Mouse (Mus musculus) neural tube, embryonic 10.5 days (tissue): Measurements from ENCODE around the gene E2f8.

Experiments used
- DNase-seq: peaks from one replicate; pipeline ENCODE4 v3.0.0-alpha.2; 2017; ENCODE audit warnings: low spot score; ENCODE audit errors: extremely low spot score

Gene E2f8

GRCm38 (mm10) chr7:48858257-48858656, 23.1 kb downstream of the E2f8 start:
- no peak for DNase-seq

DNA sequence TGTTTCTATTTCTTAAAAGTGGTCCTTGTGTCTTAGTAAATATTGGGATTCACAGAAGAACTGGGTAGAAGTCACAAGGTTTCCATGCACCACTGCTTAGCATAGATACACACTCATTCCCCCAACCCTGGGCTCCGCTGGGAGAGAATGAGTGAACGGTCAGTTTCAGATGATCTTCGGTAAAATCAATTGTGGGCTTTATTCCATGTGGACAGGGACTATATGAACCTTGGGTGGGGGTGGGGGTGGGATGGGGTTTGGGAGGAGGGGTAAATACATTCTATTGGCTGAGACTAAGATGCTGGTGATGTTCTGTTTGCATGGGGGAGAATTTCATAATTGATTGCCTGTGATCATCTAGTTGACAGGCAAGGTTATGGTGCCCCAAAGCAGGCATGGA, 25.9 kb downstream of the E2f8 start:
- no peak for DNase-seq

GRCm38 (mm10) chr7:48853496-48853895, 27.9 kb downstream of the E2f8 start:
- no peak for DNase-seq

DNA sequence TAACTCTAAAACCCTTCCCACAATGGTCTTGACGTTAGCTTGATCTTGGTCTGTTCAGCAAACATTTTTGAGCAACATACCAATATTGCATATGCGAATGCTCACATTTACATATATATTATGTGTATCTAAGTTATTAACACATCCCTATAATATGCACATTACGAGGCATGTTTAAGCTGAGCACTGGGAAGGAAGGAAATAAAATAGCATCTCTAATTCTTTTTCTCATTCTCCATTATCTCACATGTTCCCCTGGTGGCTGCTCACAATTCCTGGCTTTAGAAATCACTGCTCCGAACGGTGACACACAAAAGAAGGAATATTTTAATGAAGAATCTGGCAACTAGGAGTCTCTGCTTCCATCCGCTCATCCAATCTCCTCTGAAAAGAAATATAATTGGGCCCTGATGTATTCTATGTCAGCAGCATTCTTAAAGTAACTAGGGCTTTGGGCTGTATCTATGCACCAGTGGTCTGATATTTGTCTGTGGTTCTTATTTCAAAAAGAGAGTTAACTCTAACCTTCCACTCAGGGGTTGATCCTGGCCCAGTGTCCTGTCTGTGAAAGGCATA, 29.8 kb downstream of the E2f8 start:
- no peak for DNase-seq

DNA sequence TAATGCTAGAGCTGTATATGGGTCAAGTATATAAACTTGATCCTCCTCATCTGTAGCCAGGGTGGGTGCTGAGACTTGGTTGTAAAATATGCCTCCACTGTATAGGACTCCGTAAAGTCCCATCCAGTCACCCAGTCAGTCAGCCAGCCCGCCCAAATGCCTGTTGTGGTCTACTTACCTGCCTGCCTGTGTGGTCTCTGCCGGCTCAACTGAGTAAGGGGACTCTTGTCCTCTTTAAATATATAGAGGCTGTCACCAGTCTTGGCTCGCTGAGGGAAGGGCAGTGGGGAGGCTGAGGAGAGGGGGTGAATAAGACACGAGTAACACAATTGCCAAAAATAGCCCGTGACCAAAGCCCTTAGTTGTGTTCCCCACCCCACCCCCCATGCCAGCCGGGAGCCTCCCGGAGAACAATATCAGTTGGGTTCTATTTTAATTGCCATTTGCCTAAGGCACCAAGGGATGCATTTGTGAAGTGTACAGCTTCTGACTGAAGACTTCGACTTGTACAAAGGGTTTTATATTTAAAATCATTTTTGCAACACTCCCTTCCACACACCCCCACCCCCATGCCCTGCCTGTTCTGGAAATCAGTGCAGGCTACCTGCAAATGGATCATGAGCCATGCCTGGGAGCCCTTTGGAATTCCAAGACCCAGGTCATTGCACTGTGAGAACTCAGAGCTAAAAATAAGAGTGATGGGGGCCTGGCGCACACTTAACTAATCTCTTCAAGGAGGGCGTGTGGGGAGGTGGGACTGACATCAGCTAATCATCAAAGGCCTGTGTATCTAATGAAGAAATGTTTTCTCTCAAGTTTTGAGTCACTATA, 33.4 kb downstream of the E2f8 start, which contains the start of gene Csrp3:
Gene Csrp3, minus strand, starts transcription at position 214 of the 831 bp plus-strand sequence.
- DNase-seq = no peak

GRCm38 (mm10) chr7:48846755-48847154, 34.6 kb downstream of the E2f8 start:
- no peak for DNase-seq

GRCm38 (mm10) chr7:48845213-48845973, 36.0 kb downstream of the E2f8 start:
- DNase-seq = no peak

GRCm38 (mm10) chr7:48843541-48843940, 37.9 kb downstream of the E2f8 start:
- DNase-seq = no peak

DNA sequence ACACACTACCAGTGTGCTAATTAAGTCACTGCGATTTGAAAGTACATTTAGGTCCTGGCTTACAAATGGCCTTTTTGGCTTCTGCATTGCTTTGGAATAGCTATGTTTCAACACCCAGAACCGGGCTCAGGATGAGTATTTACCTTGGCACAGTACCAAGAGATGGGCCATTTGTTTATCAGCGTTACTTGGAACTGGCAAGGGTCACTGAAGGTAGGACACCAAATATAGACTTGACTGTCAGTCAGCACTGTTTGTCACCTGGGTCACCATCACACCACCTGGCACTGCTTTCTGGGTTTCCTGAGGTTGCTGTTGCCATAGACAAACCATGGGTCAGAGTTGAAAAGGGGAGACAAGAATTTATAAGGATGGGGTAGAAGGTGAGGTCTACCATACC, 39.0 kb downstream of the E2f8 start:
- DNase-seq = no peak

GRCm38 (mm10) chr7:48841538-48841937, 39.9 kb downstream of the E2f8 start:
- DNase-seq = no peak

DNA sequence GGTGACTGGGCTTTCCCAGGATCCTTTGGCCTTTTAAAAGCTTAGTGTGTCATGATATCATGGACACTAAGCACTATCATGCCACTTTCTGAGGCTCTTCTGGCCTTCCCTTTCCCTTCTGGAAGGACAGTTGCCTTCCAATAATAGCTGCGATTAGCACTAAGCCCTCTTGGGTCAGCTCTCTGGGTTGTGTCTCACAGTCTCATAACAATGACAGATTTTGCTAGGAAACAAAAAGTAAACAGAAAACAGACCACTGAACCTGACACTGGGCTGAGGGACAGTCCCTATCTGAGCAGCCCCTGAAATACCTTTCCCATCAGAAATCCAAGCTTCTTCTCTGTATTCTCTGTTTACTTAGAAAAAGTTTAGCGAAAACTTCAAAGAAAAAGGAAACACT, 40.9 kb downstream of the E2f8 start:
- DNase-seq = no peak

DNA sequence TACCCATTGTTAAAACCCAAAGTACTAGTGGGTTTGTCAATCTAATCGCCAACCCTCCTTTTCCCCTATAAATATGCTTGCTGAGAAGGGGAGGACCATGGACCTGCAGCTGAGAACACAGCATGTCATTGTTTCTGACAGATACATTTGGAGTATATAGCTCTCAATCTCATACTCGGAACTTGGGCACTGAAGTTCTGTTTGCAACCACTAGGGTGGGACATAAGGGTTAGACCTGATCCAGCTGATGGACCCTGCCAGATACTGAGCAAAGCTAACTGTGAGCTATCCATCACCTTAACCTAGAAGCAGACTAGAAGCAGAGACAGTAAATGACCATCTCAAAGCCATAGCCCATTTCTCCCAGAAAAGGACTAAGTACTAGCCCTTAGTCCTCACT, 43.0 kb downstream of the E2f8 start:
- DNase-seq = no peak

DNA sequence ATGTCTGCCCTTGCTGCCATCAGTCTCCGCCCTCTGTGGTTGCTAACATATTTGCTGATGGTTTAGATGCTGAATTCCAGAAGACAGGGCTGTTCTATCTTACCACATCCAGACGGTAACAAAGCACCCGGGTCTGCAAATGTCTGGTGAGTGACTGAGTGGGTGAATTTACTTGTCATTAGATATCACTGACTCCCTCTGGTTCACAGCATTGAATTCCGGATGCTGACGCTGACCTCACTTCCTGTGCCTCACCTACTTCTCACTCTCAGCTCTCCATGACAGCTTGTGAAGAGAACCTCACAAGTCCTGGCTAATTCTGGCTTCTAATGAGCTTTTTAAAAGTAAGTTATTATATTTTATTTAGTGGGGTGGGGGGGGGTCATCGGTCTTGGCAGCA, 44.4 kb downstream of the E2f8 start:
- DNase-seq = no peak

DNA sequence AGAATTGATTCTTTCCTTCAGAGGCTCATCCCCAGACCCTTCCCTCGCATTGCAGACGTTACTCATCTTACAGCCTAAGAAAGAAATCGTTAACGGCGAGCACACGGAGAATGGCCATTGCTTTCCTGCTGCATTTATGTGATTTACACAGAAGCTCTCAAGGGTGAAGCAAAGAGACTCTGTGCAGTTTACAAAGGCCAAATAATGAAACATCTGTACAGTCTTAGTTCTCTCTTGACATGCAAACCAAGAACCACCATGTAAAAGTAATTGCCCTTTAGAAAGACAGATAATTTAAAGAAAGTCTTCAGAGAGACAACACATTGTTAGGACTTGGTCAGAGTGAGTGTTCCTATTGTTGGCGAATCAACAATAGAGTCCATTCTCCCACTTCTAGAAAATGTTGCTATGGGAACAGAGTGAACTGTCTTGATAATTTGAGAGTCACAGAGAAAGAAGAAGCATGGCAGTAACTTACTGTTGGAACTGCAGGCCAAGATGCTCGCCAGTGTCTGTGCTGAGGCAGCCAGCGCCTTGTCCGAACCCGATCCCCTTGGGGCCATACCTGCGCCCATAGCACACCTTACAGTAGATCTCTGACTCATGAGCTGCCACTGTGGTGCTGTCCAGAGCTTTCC, 46.3 kb downstream of the E2f8 start:
- DNase-seq = no peak

GRCm38 (mm10) chr7:48834371-48834970, 46.9 kb downstream of the E2f8 start:
- no peak for DNase-seq

- DNase-seq = no peak
These were observed 48.7 kb downstream of the E2f8 start for GRCm38 (mm10) chr7:48832735-48833134.

- DNase-seq = no peak
These were observed 51.0 kb downstream of the E2f8 start for GRCm38 (mm10) chr7:48830395-48830794.

- DNase-seq = no peak
These were observed 52.1 kb downstream of the E2f8 start for GRCm38 (mm10) chr7:48829177-48829910.

DNA sequence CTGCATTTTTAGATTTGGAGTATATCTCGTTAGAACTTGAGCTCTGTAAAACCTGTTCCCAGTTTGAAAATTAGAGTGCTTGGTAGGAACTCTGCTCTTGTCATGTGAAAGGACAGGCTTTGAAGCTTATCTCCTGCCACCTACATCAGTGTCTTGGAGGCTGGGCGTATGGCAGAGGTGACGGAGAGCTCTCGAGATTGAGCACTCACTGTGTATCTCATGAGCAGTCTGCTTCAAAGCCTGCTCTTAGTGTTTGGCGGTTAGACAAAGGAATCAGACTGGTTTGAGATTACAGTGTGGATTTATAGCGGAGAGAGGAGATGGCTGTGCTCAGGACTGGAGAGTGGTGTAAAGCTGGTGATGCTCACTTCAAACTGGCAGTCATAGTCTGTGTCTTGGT, 56.2 kb downstream of the E2f8 start:
- DNase-seq = no peak

GRCm38 (mm10) chr7:48824671-48825070, 56.7 kb downstream of the E2f8 start:
- no peak for DNase-seq

- DNase-seq = no peak
These were observed 57.8 kb downstream of the E2f8 start for GRCm38 (mm10) chr7:48823621-48824020.
